Mouse (Mus musculus): Measurements from ENCODE around the gene Arih2.
"Not testable (repeated sequence)": the region's sequence is repeated elsewhere in the genome, so short reads cannot be mapped to it uniquely, and the experiment has no call there.

Arih2 gene

DNA sequence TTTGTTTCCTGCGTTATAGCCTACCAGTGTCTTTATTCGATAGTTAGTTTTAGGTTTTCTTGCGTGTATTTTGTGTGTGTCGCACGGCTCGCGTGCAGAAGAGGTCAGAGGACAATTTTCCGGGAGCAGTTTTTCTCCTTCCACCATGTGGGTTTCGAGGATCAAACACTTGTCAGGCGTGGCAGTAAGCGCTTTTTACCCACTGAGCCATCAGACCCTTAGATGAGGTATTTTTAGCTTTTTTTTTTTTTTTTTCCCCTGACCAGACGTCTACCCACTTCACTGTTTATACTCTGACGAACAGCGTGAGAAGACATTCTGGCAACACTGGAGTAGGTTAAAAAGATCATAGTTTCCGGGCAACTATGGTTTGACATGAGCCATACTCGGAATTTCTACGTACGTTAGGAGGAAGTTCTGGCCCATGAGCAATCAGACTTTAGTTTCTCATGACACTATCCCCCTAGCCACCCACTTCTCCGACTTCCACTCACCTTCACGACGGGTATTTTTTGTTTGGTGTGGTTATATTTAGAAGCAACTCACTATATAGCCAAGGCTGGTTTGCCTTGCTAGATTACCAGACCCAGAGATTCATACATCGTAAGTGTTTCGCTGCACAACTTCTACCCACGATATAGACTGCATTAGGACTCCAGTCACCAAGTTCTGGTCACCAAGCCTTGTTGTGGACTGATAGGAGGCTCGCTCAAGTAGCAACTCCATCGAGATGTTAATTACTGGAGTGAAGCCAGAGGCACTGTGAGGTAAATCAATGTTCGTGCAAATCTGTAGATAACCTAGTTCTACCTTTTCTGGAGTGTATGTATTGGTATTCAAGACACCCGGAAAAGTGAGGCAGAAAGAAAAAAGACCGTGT, 615 bp upstream of the Arih2 start:
- DNase-seq (ENCODE audit: low spot score), result no peak

DNA sequence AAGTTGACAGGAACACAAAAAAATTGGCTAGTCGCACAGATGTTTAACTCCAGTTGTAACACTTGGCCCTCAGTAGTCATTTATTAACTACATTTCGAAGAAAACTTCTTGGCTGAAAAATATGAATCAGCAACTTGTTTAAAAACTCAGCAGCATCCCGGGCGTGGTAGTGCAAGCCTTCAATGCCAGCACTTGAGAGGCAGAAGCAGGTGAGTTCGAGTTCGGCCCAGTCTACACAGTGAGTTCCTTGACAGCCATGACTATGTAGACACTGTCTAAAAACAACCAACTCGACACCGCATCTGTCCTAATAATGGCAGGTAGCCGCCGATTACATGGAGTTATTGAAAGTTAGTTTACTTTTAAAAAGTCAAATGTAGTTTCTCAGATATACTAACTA, 1.0 kb downstream of the Arih2 start:
- DNase-seq (ENCODE audit: low spot score), result no peak

DNA sequence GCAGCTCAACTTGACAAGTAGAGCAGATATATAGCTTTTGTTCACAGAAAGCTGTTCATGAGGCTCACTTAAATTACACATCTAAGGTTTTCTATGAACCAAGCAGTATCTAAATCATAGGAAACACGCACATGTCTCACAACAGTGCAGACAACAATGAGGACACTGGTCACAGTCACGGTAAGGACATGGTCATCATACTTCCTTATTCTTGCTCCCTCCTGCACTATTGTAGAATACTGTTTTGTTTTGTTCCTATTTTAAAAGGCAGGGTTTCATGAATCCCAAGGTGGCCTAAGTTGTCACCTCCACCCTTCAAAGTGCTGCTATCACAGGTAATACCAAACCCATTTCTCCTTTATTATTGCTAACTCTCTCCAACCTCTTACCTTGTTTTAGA, 9.4 kb downstream of the Arih2 start:
- DNase-seq (ENCODE audit: low spot score), result no peak

DNA sequence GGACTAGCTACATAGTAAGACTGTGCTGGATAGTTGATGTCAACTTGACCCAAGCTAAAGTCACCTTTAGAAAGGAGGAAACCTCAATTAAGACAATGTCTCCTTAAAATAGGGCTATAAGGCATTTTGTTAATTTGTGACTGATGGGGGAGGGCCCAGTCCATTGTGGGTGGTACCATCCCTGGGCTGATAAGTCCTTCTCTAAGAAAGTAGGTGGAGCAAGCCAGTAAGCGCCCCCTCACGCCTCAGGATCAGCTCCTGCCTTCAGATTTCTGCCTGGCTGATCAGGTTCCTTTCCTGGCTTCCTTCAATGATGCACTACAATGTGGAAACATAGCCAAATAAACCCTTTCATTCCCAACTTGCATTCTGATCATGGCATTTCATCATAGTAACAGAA, 13.8 kb downstream of the Arih2 start:
- DNase-seq (ENCODE audit: low spot score), result no peak

DNA sequence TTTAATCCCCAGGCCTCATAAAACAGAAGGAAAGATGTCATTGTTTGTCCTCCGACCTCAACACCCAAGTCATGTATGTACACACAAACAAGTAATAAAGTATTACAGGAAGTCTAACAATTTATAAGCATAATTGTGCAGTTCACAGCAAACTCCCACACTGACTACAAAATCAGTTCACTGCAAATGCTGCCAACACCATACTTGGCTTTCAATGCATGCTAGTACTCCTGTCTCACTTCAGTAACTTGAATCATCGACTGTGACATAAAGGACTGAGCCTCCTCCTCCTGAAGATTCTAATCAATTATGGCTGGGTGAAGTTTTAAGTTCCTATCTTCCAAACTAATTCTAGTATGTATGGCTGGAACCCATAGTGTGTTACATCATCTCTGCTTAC, 15.3 kb downstream of the Arih2 start:
- no peak for DNase-seq (ENCODE audit: low spot score)

DNA sequence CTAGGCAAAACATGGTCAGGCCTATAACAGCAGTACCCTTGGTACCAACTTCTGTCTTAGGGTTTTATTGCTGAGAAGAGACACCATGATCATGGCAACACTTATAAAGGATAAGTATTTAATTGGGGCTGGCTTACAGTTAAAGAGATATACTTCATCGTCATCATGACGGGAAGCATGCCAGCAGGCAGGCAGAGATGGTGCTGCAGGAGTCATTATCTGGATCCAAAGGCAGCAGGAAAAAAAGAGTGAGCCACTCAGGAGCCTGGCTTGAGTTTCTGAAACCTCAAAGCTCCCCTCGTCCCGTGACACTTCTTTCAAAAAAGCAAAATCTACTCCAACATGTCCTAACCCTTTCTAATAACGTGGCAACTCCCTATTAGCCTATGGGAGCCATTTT, 16.8 kb downstream of the Arih2 start:
- DNase-seq (ENCODE audit: low spot score), result no peak

- no peak for DNase-seq (ENCODE audit: low spot score)
Measured at GRCm38 (mm10) chr9:108631631-108632256, 17.4 kb downstream of the Arih2 start.

DNA sequence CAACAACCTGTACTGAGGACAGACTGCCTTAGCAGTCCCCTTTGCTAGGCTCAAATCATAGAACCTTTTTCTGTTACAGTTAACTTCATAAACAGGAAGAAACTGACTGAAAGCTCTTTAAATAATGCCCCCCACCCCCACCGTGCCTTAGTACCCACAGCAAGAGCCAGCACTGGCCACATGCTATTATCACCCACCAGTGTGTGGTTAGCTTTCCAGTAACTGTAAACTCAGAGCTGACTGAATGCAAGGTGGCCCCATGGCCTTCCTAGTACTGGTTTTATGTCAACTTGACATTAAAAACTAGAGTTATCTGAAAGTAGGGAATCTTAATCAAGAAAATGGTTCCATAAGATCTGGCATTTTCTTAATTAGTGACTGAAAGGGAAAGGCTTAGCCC, 18.5 kb downstream of the Arih2 start:
- DNase-seq (ENCODE audit: low spot score), result no peak

DNA sequence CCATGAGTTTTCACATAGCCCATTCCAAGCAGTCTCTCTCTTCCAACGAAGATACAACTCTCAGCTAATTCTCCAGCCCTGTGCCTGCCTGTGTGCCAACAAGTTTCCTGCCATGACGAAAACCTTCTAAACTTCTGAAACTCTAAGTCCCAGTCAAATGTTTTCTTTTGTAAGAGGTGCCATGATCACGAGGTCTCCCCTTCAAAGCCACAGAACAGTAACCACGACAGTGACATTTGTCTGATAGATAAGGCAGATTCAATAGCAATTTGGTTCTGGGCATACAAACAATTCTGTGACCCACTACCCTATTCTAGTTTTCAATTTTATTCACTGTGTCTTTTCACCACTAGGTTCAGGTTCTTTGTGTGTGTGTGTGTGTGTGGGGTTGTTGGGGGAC, 21.0 kb downstream of the Arih2 start:
- DNase-seq (ENCODE audit: low spot score), result no peak

- DNase-seq (ENCODE audit: low spot score), result no peak
Measured at GRCm38 (mm10) chr9:108626498-108626897, 22.7 kb downstream of the Arih2 start.

GRCm38 (mm10) chr9:108617301-108617700, 31.9 kb downstream of the Arih2 start:
- DNase-seq (ENCODE audit: low spot score), result no peak

GRCm38 (mm10) chr9:108611488-108611887, 37.7 kb downstream of the Arih2 start:
- DNase-seq (ENCODE audit: low spot score), result no peak

GRCm38 (mm10) chr9:108608889-108609288, 40.3 kb downstream of the Arih2 start:
- no peak for DNase-seq (ENCODE audit: low spot score)

DNA sequence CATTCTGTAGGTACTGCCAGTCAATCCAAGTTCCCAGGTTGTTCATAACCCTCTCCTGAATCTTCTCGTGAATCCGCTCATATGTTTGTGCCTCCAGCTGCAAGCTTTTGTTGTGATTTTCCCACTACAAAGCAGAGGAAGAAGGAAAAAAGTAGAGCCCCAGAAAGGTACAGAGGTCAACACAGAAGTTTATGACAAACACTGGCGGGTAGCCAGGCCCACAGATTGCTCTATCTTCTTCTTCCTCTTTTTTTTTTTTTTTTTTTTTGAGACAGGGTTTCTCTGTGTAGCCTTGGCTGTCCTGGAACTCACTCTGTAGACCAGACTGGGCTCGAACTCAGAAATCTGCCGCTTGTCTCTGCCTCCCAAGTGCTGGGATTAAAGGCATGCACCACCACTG, 41.3 kb downstream of the Arih2 start:
- not testable (repeated sequence) for DNase-seq (ENCODE audit: low spot score)

DNA sequence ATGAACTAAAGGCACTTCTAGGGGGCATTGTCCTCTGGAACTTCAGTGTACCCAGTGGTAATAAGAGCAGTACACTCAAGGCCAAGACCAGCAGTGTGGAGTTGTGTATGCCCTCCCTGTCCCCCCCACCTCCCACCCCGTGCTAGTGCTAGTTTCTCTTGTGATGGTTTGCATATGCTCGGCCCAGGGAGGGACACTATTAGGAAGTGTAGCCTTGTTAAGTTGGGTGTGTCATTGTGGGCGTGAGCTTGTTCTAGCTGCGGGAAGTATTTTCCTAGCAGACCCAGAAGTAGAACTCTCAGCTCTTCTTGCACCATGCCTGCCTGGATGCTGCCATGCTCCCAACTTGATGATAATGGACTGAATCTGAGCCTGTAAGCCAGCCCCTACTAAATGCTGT, 47.2 kb downstream of the Arih2 start:
- DNase-seq (ENCODE audit: low spot score), result no peak

DNA sequence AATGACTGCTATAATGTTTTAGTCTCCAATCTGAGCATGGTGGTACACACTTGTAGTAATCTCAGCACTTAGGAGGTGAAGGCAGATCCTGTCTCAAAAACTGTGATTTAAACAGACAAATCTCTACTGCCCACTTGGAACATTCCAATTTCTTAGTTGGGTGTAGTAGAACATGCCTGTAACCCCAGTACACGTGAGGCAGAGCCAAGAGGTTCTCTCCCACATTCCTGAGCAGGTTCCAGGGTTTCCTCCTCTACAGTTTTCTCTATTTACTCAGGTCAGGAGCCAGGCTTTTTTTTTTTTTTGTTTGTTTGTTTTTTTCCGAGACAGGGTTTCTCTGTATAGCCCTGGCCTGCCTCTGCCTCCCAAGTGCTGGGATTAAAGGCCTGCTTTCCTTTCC, 49.2 kb downstream of the Arih2 start:
- no peak for DNase-seq (ENCODE audit: low spot score)

- no peak for DNase-seq (ENCODE audit: low spot score)
Measured at GRCm38 (mm10) chr9:108599021-108599566, 50.1 kb downstream of the Arih2 start.

GRCm38 (mm10) chr9:108596998-108597764, 52.0 kb downstream of the Arih2 start, which contains the start of gene P4htm:
TSS of gene P4htm (minus strand) at chr9:108597667.
- DNase-seq (ENCODE audit: low spot score), result peak; percentile 77

DNA sequence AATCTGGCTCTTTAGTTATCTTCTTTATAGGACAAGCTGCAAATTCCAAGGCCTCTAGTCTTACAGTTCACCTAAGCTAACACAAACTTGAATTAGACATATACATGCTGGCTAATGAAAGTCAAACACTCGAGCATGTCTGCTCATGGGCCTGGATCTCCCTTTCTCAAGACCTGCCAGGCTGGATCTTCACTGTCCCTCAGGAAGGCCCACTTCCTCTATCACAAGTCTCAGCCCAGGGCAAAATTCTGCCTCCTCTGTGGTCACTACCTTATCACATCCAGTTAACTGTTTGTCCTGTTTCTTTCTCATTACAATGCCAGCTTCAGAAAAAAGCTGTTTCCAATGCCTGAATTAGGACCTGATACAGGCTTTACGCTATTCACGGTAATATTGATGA, 54.8 kb downstream of the Arih2 start:
- DNase-seq (ENCODE audit: low spot score), result no peak

GRCm38 (mm10) chr9:108591462-108591861, 57.7 kb downstream of the Arih2 start:
- DNase-seq (ENCODE audit: low spot score), result no peak

DNA sequence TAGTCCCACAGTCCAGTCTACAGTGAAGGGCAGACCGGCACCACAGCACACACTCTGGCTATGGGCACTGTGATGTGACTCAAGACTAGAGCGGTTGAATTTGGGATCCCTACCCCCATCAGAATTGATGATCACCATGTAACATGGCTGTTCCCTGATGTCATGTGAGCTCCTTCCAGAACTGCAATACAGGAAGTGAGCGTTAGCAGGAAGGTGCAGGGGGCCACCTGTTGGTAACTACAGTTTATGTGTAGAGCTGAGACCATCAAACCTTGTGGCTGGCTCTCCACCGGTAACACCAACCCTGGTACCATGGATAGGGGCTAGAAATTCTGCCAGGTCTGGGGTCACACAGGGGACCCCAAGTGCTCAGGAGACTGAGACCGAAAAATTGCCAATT, 60.0 kb downstream of the Arih2 start:
- DNase-seq (ENCODE audit: low spot score), result no peak

DNA sequence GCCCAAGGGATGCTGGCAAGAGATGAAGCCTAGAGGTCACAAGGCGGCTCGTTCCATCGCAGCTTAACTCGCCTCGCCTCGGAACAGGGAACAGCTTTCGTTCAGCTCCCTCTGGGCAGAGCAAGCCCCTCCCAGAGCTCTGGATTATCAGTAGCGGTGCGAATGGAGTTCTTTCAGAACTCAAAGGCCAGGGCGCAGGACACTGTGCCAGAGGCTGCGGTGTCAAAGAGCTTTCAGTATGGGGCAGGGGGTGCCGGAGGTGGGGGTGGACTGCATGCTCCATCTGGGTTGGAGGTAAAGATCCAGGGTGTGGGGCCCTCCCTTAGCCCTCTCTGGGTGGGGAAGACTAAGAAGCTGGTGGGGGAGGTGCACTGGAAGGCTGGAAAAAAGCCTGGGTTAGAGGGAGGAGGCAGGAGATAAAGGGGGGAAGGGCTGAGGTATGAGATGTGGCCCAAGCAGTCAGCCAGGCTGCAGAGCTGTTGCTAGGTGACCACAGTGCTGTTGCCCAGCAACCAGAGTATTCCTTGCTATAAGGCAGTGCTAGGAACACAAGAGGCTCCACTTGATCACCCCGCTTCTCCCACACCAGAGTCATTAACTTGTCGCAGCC, 61.5 kb downstream of the Arih2 start:
- DNase-seq (ENCODE audit: low spot score), result peak; percentile 83
